Mouse (Mus musculus) liver, embryonic 12.5 days (tissue): ENCODE measurements around the gene Rpl41. TPM values are rescaled to one million over a fixed set of nuclear protein-coding genes. Genes with fewer than 3 reads are reported as not detected.

Experiments
- ATAC-seq: fragments of 200-750 bp; cut with Nextera tagmentation; 2 replicates; pipeline ENCODE4 v1.8.0; 2017; ENCODE audit warnings: moderate number of reproducible peaks, mild to moderate bottlenecking, moderate library complexity
- H3K27ac ChIP-seq: fragments of 300-500 bp; sonication (generic); 2 replicates; pipeline ENCODE4 v1.5.1; 2016; ENCODE audit warnings: mild to moderate bottlenecking
- H3K27me3 ChIP-seq: fragments of 300-500 bp; sonication (generic); replicated peaks from 2 replicates; pipeline ENCODE4 v1.6.1; 2016; ENCODE audit warnings: mild to moderate bottlenecking, moderate library complexity
- H3K36me3 ChIP-seq: fragments of 300-500 bp; sonication (generic); 2 replicates; pipeline ENCODE4 v1.6.1; 2016; ENCODE audit warnings: mild to moderate bottlenecking, moderate library complexity
- H3K4me1 ChIP-seq: fragments of 300-500 bp; sonication (generic); 2 replicates; pipeline ENCODE4 v1.6.1; 2016
- H3K4me2 ChIP-seq: fragments of 300-500 bp; sonication (generic); 2 replicates; pipeline ENCODE4 v1.6.1; 2016; ENCODE audit warnings: mild to moderate bottlenecking, moderate library complexity
- H3K4me3 ChIP-seq: fragments of 300-500 bp; sonication (generic); 2 replicates; pipeline ENCODE4 v1.5.1; 2016; ENCODE audit warnings: mild to moderate bottlenecking, moderate library complexity
- H3K9ac ChIP-seq: fragments of 300-500 bp; sonication (generic); 2 replicates; pipeline ENCODE4 v1.6.1; 2016; ENCODE audit warnings: mild to moderate bottlenecking, moderate library complexity
- H3K9me3 ChIP-seq: fragments of 300-500 bp; sonication (generic); replicated peaks from 2 replicates; pipeline ENCODE4 v1.6.1; 2016; ENCODE audit warnings: mild to moderate bottlenecking, moderate library complexity
- WGBS: fragments of 180-500 bp; shearing (Covaris S2); methylation state at CpG from one replicate; pipeline ENCODE4 v1.1.7; 2016; ENCODE audit not compliant: insufficient replicate concordance; 5-methylcytosine and 5-hydroxymethylcytosine counted together
- microRNA-seq: library from miRNA; unstranded; fragments of <30 nt; microRNA quantifications from one replicate; pipeline ENCODE4, GENCODE M21; 2017
- polyA plus RNA-seq: library from polyadenylated mRNA; unstranded; fragments of >200 nt; fragmentation: Nextera tagmentation; extraction: Ambion mirVana; gene quantifications from 2 replicates; pipeline ENCODE4 v1.2.1, GENCODE M21; 2016

Gene Rpl41
- polyA plus RNA-seq, 1 experiment from 2014 or later: 3,037 TPM

- no peak for ATAC-seq
- no peak overlapping the region for H3K4me3 ChIP-seq
These were observed 45.1 kb downstream of the Rpl41 start for GRCm38 (mm10) chr10:128504012-128504411.

GRCm38 (mm10) chr10:128503532-128503931, 45.6 kb downstream of the Rpl41 start:
- Histone ChIP-seq H3K27ac (no peak overlapping the region), H3K4me1 (peaks cover 50% of the 10 kb centered on the region), H3K9me3 (no peaks in the 10 kb centered on the region), H3K4me2 (no peak overlapping the region), H3K36me3 (peaks cover 4% of the 10 kb centered on the region; the same call in 1 of the 2 replicates), H3K9ac (no peak overlapping the region), H3K27me3 (no peaks in the 10 kb centered on the region), H3K4me3 (no peak overlapping the region)
- ATAC-seq: no peak
- 80% methylated on average over 8 of the region's 8 CpGs for WGBS

More at GRCm38 (mm10) chr10:128504012-128504411, 45.1 kb downstream of the Rpl41 start:
- Histone ChIP-seq H3K36me3 (peaks cover 4% of the 10 kb centered on the region; the same call in 1 of the 2 replicates), H3K9me3 (no peaks in the 10 kb centered on the region), H3K4me1 (peaks cover 50% of the 10 kb centered on the region), H3K9ac (peak overlapping the region; percentile 47), H3K27me3 (no peaks in the 10 kb centered on the region), H3K27ac (peak overlapping the region; percentile 78), H3K4me2 (peak overlapping the region; percentile 49; the same call in 1 of the 2 replicates)
- 56% methylated on average over 3 of the region's 3 CpGs for WGBS

- Histone ChIP-seq H3K27ac (peak overlapping the region; percentile 62; the same call in 1 of the 2 replicates), H3K36me3 (peaks cover 4% of the 10 kb centered on the region; the same call in 1 of the 2 replicates), H3K9me3 (no peaks in the 10 kb centered on the region), H3K4me2 (no peak overlapping the region), H3K4me3 (no peak overlapping the region), H3K27me3 (no peaks in the 10 kb centered on the region), H3K9ac (no peak overlapping the region), H3K4me1 (peaks cover 62% of the 10 kb centered on the region)
- whole genome bisulfite sequencing: 59% methylated on average over 5 of the region's 5 CpGs
- ATAC-seq: no peak
These were observed 46.8 kb downstream of the Rpl41 start for GRCm38 (mm10) chr10:128502341-128502740.

- ATAC-seq: peak; percentile 51
- H3K4me3 ChIP-seq: peak overlapping the region; percentile 64
- peak overlapping the region; percentile 71 for H3K9ac ChIP-seq
- peaks cover 68% of the 10 kb centered on the region for H3K4me1 ChIP-seq
- H3K27me3 ChIP-seq: no peaks in the 10 kb centered on the region
- no peaks in the 10 kb centered on the region for H3K36me3 ChIP-seq
- under 1% methylated on average over 21 of the region's 21 CpGs for WGBS
- H3K27ac ChIP-seq: peak overlapping the region; percentile 79
- H3K9me3 ChIP-seq: no peaks in the 10 kb centered on the region
- peak overlapping the region; percentile 91 for H3K4me2 ChIP-seq
These were observed 49.9 kb downstream of the Rpl41 start for GRCm38 (mm10) chr10:128499116-128499671.

- Histone ChIP-seq H3K9ac (peak within 1 kb of the TSS; percentile 71), H3K27ac (peak within 1 kb of the TSS; percentile 79), H3K36me3 (no peaks in the 10 kb centered on the region), H3K27me3 (no peaks in the 10 kb centered on the region), H3K4me3 (peak within 1 kb of the TSS; percentile 64), H3K4me2 (peak within 1 kb of the TSS; percentile 91), H3K9me3 (no peaks in the 10 kb centered on the region), H3K4me1 (peaks cover 62% of the 10 kb centered on the region)
- 0% methylated on average over 27 of the region's 27 CpGs for WGBS
- ATAC-seq: peak; percentile 88
These were observed 50.5 kb downstream of the Rpl41 start, which contains the start of gene Myl6b for GRCm38 (mm10) chr10:128498590-128498989. Gene Myl6b, minus strand, starts transcription at chr10:128498685.

Small RNA genes lying within 50 kb of the gene (microRNA-seq; reads per million reads assigned to microRNA genes)
- not detected for gene Gm47275
- gene Mir6916: not detected
- not detected for gene Mir6917

Other genes starting within 250 kb of the Rpl41 start
- 17.9 and 18.3 TPM in 2 replicates for gene Pan2, start 246.0 kb downstream of the Rpl41 start, polyA plus RNA-seq
- gene Cnpy2, start 226.8 kb downstream of the Rpl41 start, polyA plus RNA-seq: 107 and 114 TPM in 2 replicates
- 183 and 187 TPM in 2 replicates for gene Cs, start 211.6 kb downstream of the Rpl41 start, polyA plus RNA-seq
- 8.7 and 8.9 TPM in 2 replicates for gene Coq10a, start 180.3 kb downstream of the Rpl41 start, polyA plus RNA-seq
- 9.3 TPM in 2 replicates for gene Ankrd52, start 172.2 kb downstream of the Rpl41 start, polyA plus RNA-seq
- 22.7 and 23.0 TPM in 2 replicates for gene Slc39a5, start 148.1 kb downstream of the Rpl41 start, polyA plus RNA-seq
- gene Nabp2, start 137.8 kb downstream of the Rpl41 start, polyA plus RNA-seq: 64.1 and 66.1 TPM in 2 replicates
- 14.2 and 14.8 TPM in 2 replicates for gene Rnf41, start 137.6 kb downstream of the Rpl41 start, polyA plus RNA-seq
- gene Smarcc2, start 90.1 kb downstream of the Rpl41 start, polyA plus RNA-seq: 34.9 and 40.3 TPM in 2 replicates
- 533 and 540 TPM in 2 replicates for gene Myl6, start 55.2 kb downstream of the Rpl41 start, polyA plus RNA-seq
- 1.3 and 1.6 TPM in 2 replicates for gene Myl6b, start 50.6 kb downstream of the Rpl41 start, polyA plus RNA-seq
- gene Esyt1, start 23.4 kb downstream of the Rpl41 start, polyA plus RNA-seq: 15.0 and 16.0 TPM in 2 replicates
- gene Zc3h10, start 1.5 kb downstream of the Rpl41 start, polyA plus RNA-seq: 7.7 and 8.1 TPM in 2 replicates
- 233 and 242 TPM in 2 replicates for gene Pa2g4, start 16.7 kb upstream of the Rpl41 start, polyA plus RNA-seq
- 1.8 TPM in 2 replicates for gene Erbb3, start 40.3 kb upstream of the Rpl41 start, polyA plus RNA-seq
- 555 and 561 TPM in 2 replicates for gene Rps26, start 77.4 kb upstream of the Rpl41 start, polyA plus RNA-seq
- 0.41 and 0.42 TPM in 2 replicates for gene Ikzf4, start 96.7 kb upstream of the Rpl41 start, polyA plus RNA-seq
- gene Suox, start 124.8 kb upstream of the Rpl41 start, polyA plus RNA-seq: 10.4 and 10.5 TPM in 2 replicates
- 34.2 and 34.7 TPM in 2 replicates for gene Rab5b, start 147.0 kb upstream of the Rpl41 start, polyA plus RNA-seq
- gene Pmel, start 154.9 kb upstream of the Rpl41 start, polyA plus RNA-seq: 0.36 and 0.43 TPM in 2 replicates
- gene Cdk2, start 155.7 kb upstream of the Rpl41 start, polyA plus RNA-seq: 82.8 and 84.9 TPM in 2 replicates
- gene Dgka, start 195.6 kb upstream of the Rpl41 start, polyA plus RNA-seq: 2.8 TPM in 2 replicates
- gene Pym1, start 198.6 kb upstream of the Rpl41 start, polyA plus RNA-seq: 25.8 and 26.8 TPM in 2 replicates
- 5.5 and 6.8 TPM in 2 replicates for gene Mmp19, start 241.6 kb upstream of the Rpl41 start, polyA plus RNA-seq